Mouse (Mus musculus) colon, adult 2 months (tissue): ENCODE data around the gene Eif4a1. TPM values are rescaled to one million over a fixed set of nuclear protein-coding genes. Genes with fewer than 3 reads are reported as not detected.

Experiments
- polyA plus RNA-seq: library from polyadenylated mRNA; depleted of rRNA; stranded (reverse); fragments of >200 nt; gene quantifications from 2 replicates; pipeline ENCODE4 v1.2.3, GENCODE M21; 2012; rRNA removed

Eif4a1 gene
- polyA plus RNA-seq: 190 and 192 TPM in 2 replicates

DNA sequence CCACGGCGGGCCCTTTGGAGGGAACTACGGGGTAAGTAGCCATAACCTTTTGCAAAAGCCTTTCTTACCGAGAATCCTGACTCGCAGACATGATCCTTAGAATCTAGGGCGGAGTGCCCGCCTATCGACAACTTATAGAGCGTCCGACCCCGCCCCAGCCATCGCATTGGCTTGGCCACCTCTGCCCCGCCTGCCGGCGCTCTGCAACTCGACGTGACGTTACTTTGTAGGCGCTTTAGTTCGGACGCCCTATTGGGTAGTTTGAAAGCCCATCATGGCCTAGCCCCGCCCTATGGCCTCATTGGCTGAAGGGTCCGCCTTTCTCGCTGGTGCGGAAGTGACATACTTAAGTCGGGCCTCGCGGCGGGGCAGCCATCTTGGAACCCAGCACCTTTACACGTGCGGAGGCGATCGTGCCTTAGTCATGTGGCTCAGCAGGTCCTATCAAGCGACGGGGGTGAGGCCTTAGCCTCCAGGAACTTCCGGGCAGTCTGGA is at the start of gene Eif4a1:
Gene Eif4a1, minus strand, starts transcription at position 213 of the 496 bp plus-strand sequence.

DNA sequence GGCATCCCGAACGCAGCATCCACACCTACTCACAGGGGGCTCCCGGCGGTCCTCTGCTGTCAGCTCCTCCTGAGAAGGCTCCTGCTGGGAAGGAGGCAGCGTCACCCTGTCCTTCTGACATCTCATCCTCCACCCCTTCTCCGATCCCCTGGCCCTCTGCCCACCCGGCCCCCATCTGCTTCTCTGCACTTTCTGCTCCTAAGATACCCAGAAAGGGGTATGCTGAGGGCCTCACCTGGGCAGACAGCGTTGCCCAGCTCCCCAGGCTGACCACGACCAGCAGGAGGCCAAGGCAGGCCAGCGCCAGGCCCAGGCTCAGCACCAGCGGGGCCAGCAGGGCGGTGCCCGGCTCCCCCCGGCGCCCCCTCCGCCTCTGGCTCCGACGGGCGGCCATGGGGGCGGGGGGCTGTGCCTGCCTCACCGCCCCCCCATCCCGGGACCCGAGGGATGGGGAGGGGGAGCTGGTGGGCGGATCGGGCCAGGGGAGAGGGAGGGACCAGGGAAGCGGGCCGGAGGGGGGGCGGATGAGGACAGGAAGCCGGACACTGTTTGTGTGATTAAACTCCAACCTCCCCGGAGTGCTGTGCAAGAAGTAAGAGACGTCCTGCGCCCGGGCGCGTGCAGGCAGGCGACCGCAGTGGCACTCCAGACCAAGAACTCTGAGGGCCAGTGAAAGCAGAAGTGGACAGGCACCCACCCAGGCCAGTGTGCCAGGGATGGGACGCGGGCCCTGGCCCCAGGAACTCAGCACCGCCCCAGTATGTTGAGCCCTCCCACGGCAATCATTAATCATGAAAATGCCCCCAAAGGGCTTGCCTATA is 23.3 kb upstream of the Eif4a1 start, which contains the start of the genes Tnfsf12 and Tnfsfm13:
Gene Tnfsf12, minus strand, starts transcription at position 489 of the 821 bp plus-strand sequence.
Gene Tnfsfm13, minus strand, starts transcription at position 738 of the 821 bp plus-strand sequence.

DNA sequence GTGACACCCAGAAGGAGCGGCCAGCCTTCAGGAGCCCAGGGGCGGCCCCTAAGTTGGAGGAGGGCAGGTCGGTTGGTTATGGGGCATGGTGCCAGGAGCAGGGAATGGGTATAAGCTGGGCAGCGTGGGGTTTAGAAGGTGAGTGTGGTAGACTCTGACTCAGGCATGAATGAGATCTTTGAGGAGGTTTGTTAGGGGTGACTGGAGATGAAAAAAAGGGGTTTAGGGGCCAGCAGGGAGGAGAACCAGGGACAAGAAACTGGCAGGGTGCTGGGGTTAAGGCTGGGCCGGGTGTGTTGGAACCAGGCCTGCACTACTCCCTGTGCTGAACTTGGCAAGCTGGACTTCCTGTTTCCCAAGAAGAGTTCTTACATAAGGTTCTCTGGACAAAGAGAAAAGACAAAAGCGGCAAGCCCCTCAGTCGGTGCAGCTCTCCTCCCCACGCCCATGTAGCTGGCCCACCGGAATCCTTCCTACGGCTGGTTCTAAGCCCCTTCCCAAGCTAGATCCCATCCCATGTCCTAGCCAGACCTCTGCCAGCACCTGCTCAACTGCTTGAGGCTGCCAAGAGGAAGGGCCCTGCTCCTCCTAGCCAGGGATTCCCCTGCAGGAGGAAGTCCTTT is 13.4 kb upstream of the Eif4a1 start, which contains the start of gene Tnfsf13:
Gene Tnfsf13, minus strand, starts transcription at position 259 of the 623 bp plus-strand sequence.

DNA sequence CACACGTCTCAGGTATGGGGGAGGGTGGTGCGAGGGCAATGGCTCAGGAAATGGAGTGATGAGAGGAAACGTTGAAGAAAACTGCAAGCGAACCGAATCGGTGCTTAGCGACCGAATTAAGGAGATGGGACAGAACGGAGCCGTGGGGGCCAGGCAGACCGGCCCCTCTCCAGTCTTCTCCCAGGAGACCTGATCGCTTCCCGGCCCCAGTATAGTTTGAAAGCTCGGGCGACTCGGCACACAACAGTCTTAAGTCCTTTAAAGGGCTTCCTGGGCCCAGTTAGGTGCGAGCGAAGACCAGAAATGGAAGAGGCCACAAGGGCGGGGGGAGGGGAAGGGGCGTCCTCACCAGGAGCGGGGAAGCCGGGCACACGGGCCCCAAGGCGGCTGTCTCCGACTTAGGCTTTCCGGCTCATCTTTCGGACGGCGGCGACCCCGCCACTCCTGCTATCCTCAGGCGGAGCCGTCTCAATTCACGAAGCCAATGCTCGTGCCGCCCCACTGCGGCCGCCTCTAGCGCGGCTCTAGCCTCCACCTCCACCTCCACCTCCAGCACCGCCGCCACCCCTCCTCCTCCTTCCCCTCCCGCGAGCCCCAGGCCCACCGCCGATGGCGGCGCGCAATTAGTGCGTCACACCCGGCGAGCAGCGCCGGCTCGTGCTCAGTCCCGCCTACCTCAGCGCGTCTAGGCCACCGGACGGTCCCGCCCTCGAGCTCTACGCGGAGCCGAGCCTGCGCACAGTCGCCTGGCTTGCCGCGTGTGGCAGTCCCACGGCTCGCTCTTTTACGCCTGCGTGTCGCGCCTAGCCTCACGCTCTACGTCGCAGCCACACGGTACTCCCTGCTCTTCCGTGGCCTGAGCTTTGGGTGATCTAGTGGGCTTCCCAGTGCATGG is 9.3 kb upstream of the Eif4a1 start, which contains the start of gene Senp3:
Gene Senp3, minus strand, starts transcription at position 771 of the 895 bp plus-strand sequence.

DNA sequence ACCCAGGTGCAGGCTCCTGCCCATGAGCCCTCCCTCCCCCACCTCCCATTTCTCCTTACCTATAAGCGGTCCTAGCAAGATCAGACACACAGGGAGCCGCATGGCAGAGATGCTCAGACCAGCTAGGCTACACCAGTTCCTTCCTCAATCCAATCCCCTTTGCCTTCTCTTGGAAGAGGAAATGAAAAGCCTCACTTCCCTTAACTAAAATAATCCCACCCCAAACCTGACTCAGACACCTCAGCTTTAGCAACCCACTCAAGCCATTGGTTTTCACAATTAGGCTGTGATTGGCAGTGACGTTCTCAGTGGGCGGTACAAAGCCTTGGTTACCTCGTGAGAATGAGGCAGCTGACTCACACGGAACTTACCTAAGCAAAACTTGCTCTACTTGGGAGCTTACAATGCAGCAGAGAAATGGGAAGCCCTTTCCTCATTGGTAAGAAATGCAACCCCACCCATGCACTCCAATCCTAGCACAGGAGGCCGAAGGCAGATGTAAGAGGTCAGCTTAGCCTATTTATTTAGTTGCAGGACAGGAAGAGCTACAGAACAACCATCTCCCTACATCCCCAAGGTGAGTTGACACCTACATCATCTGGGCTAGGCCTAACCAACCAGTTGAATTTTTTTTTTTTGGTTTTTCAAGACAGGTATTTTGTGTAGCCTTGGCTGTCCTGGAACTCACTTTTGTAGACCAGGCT is 6.1 kb downstream of the Eif4a1 start, which contains the start of gene Cd68:
Gene Cd68, minus strand, starts transcription at position 193 of the 704 bp plus-strand sequence.

DNA sequence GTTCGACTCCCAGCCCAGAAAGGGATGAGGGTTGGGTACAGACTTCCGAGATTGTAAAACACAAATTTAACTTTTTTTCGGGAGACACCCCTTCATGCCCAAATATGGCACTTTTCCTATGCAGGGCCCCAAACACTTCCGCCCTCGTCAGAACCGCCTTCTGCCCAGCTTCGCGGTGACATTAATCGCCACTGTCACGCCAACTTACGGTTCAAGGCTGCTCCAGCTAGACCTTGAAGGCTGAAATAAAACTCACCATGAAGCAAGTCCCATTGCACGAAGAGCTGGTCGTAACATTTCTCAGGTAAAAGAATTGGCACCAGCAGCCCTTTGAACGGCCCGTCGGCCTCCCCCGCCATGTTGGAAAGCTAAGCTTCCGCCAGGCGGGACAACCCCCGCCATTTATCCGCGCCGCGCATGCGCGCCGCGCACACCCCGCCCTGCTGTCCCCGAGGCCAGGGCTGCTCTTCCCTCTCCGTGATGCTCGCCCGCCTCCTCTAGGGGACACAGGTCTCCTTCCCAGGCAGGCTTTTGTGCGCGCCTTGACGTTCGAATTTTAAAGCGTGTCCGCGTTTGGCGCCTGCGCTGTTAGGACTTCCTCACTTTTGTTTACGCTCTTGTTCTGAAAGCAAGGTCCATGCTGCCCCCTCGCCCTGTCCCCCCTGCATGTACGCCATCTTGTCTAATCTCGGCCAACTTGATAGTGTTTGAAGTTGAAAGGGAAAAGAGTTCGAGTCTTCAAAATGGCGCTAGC is 9.8 kb downstream of the Eif4a1 start, which contains the start of gene Mpdu1:
Gene Mpdu1, minus strand, starts transcription at position 430 of the 754 bp plus-strand sequence.

DNA sequence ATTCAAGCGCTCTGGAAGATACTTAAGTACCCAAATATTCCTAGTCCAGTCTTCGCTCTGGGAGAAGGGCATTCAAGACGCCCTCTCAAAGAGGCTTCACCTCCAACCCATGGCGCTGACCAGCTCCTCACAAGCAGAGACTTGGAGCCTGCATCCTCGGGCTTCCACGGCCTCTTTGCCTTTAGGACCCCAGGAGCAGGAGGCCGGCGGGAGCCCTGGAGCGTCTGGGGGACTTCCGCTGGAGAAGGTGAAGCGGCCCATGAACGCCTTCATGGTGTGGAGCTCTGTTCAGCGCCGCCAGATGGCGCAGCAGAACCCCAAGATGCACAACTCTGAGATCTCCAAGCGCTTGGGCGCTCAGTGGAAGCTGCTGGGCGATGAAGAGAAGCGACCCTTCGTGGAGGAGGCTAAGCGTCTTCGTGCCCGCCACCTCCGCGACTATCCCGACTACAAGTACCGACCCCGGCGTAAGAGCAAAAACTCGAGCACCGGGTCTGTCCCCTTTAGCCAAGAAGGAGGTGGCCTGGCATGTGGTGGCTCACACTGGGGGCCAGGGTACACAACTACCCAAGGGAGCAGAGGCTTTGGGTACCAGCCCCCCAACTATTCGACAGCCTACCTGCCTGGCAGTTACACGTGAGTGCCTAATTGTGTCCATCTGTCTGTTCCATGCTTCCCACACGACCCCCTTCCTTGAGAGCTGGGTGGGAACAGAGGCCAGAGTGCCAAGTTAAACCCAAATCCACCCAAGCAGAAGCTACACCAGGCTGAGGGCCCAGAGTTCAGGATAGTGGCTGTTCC is 16.8 kb downstream of the Eif4a1 start, which contains the start of gene Sox15:
Gene Sox15, plus strand, starts transcription at position 51 of the 801 bp plus-strand sequence.

DNA sequence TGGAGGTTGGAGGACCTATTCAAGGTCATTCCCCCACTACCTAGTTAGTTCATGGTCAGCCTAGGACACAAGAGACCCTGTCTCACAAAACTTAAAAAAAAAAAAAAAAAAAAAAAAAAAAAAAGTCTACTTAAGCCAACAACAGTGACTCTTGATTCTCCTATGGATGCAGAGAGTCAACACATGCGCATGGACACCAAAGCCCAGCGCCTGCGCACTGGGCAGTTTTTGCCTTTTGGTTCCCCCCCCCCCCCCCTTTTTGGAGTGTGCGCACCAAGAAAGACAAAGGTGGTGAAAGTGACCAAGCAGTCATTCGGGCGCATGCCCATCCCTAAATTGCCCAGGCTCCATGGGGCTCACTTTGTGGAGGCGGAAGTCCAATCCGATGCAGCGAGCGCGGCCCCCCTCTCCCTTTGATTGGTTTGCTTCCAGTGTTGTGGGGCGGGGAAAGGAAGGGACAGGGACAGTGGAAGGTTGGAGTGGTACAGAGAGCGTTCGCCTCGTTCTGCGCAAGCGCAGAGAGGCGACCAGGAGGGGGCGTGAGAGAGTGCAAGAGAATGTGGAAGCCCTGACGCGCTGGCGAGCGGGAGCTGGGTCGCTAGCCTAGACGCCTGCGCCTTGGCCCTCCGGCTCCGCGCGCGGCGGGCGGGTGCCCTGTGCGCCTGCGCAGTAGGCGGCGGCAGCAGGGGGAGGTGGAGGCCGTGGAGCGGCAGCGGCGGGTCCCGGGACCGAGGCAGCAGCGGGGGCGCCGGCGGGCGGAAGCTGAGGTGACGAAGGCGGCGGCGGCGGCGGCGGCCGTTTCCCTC is 39.7 kb downstream of the Eif4a1 start, which contains the start of gene Fxr2:
Gene Fxr2, plus strand, starts transcription at position 707 of the 806 bp plus-strand sequence.

DNA sequence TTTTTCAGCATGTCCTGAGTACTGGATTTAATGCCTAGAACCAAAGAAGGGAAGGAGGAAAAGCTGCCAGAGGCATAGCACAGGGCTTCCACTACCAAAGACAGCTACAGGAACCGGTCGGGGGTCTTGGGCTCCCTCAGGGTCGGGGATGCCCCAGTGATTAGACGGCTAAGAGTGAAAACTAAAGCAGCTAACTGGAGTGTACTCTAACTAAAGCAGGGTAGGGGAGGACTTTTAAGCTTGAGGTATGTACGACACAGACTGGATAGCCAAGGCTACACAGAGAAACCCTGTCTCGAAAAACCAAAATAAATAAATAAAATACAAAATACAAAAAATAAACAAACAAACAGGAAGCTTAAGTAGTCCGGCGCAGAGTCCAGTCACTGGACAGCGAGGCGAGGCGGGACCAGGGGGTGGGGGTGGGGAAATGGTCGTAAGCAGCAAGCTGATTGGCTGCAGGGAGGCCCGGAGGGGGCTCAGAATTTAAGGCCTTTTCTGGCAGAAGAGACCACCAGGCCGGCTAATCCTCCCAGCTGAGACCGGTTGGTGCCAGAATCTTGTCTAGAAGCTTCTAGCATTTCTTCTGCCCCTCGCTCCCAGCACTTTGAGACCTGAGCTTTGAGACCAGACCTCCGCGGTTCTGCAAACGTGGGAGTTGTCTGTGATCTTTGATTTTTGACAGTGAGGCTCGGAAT is 50.5 kb downstream of the Eif4a1 start, which contains the start of gene Sat2:
Gene Sat2, plus strand, starts transcription at position 454 of the 698 bp plus-strand sequence.

DNA sequence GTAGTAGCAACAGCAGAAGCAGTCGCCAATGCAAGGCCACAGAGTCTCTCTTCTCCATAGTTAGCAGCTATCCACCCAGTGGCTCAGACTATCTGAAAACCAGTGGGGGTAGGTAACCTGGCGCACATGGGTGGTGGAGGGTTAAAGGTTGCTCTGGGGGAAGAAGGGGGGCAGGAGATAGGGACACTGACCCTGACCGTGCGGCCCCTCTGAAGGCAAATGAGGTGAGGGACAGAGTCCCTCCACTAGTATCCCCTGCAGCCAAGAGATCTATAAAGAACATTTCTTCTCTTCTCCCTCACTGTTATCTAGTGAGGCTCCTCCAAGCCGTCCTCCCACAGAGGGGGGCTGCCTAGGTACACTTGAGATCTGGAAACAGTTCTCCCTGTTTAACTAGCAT is 54.4 kb downstream of the Eif4a1 start, which contains the start of gene Shbg:
Gene Shbg, minus strand, starts transcription at position 101 of the 400 bp plus-strand sequence.

Other genes with a start within 250 kb of the Eif4a1 start
- gene Dnah2, start 123.3 kb downstream of the Eif4a1 start, polyA plus RNA-seq: 0.44 and 0.93 TPM in 2 replicates
- gene Efnb3, start 112.2 kb downstream of the Eif4a1 start, polyA plus RNA-seq: 1.1 and 1.8 TPM in 2 replicates
- 13.9 and 18.2 TPM in 2 replicates for gene Wrap53, start 92.2 kb downstream of the Eif4a1 start, polyA plus RNA-seq
- gene Trp53, start 92.1 kb downstream of the Eif4a1 start, polyA plus RNA-seq: 69.1 and 71.7 TPM in 2 replicates
- gene Atp1b2, start 66.5 kb downstream of the Eif4a1 start, polyA plus RNA-seq: 6.2 and 6.3 TPM in 2 replicates
- gene Shbg, start 54.5 kb downstream of the Eif4a1 start, polyA plus RNA-seq: not detected in 2 replicates
- 1.3 and 1.8 TPM in 2 replicates for gene Sat2, start 50.4 kb downstream of the Eif4a1 start, polyA plus RNA-seq
- gene Fxr2, start 39.4 kb downstream of the Eif4a1 start, polyA plus RNA-seq: 40.4 and 45.3 TPM in 2 replicates
- not detected in 2 replicates for gene Sox15, start 17.1 kb downstream of the Eif4a1 start, polyA plus RNA-seq
- gene Mpdu1, start 9.8 kb downstream of the Eif4a1 start, polyA plus RNA-seq: 97.9 and 102 TPM in 2 replicates
- gene Cd68, start 6.3 kb downstream of the Eif4a1 start, polyA plus RNA-seq: 16.9 and 23.1 TPM in 2 replicates
- gene Senp3, start 9.7 kb upstream of the Eif4a1 start, polyA plus RNA-seq: 37.8 and 38.7 TPM in 2 replicates
- gene Tnfsf13, start 13.4 kb upstream of the Eif4a1 start, polyA plus RNA-seq: 15.1 and 20.9 TPM in 2 replicates
- gene Tnfsf12, start 23.4 kb upstream of the Eif4a1 start, polyA plus RNA-seq: 26.3 and 32.5 TPM in 2 replicates
- 5.2 and 5.7 TPM in 2 replicates for gene Tnfsfm13, start 23.7 kb upstream of the Eif4a1 start, polyA plus RNA-seq
- 19.8 and 20.0 TPM in 2 replicates for gene Polr2a, start 86.2 kb upstream of the Eif4a1 start, polyA plus RNA-seq
- gene Slc35g3, start 89.5 kb upstream of the Eif4a1 start, polyA plus RNA-seq: 0.33 TPM in 1 of 2 replicates, not detected in the other
- 37.2 and 40.3 TPM in 2 replicates for gene Zbtb4, start 93.5 kb upstream of the Eif4a1 start, polyA plus RNA-seq
- gene Chrnb1, start 123.5 kb upstream of the Eif4a1 start, polyA plus RNA-seq: 5.7 and 8.7 TPM in 2 replicates
- gene Fgf11, start 129.4 kb upstream of the Eif4a1 start, polyA plus RNA-seq: 6.4 and 6.9 TPM in 2 replicates
- gene Tmem102, start 133.2 kb upstream of the Eif4a1 start, polyA plus RNA-seq: 45.7 and 55.0 TPM in 2 replicates
- gene Gm39566, start 142.9 kb upstream of the Eif4a1 start, polyA plus RNA-seq: not detected in 2 replicates
- not detected in 2 replicates for gene Spem2, start 146.0 kb upstream of the Eif4a1 start, polyA plus RNA-seq
- 0.22 TPM in 1 of 2 replicates, not detected in the other for gene Spem1, start 149.8 kb upstream of the Eif4a1 start, polyA plus RNA-seq
- 19.8 and 19.9 TPM in 2 replicates for gene Nlgn2, start 165.4 kb upstream of the Eif4a1 start, polyA plus RNA-seq
- 153 and 198 TPM in 2 replicates for gene Tmem256, start 166.1 kb upstream of the Eif4a1 start, polyA plus RNA-seq
- 55.2 and 58.3 TPM in 2 replicates for gene Plscr3, start 174.0 kb upstream of the Eif4a1 start, polyA plus RNA-seq
- gene Tnk1, start 186.3 kb upstream of the Eif4a1 start, polyA plus RNA-seq: 55.1 and 60.4 TPM in 2 replicates
- gene Tmem95, start 205.6 kb upstream of the Eif4a1 start, polyA plus RNA-seq: not detected in 2 replicates
- gene Kctd11, start 209.0 kb upstream of the Eif4a1 start, polyA plus RNA-seq: 4.0 and 4.9 TPM in 2 replicates
- 6.5 and 6.7 TPM in 2 replicates for gene Acap1, start 223.1 kb upstream of the Eif4a1 start, polyA plus RNA-seq
- gene 2810408A11Rik, start 228.6 kb upstream of the Eif4a1 start, polyA plus RNA-seq: 1.0 and 1.6 TPM in 2 replicates
- gene Neurl4, start 228.6 kb upstream of the Eif4a1 start, polyA plus RNA-seq: 43.3 and 44.8 TPM in 2 replicates
- 75.4 and 99.4 TPM in 2 replicates for gene Gps2, start 241.5 kb upstream of the Eif4a1 start, polyA plus RNA-seq
- gene Eif5a, start 249.5 kb upstream of the Eif4a1 start, polyA plus RNA-seq: 270 and 293 TPM in 2 replicates